Mouse (Mus musculus) mouse trophoblast stem cell (cell line): Measurements from ENCODE around the gene Clasp2.

Experiments
- in situ Hi-C, 2 experiments: fragments of 300-500 bp; cut with MseI, MboI; formaldehyde crosslinking; loops; 2 replicates in 1 of 2; 3 replicates in 1 of 2; pipeline ENCODE4 v1.15.1; 2025

Gene Clasp2

GRCm38 (mm10) chr9:113930534-113931374 is 189.5 kb downstream of the Clasp2 start, which contains the start of gene Ubp1:
Gene Ubp1, plus strand, starts transcription at chr9:113930934.
- in situ Hi-C loops: no loop called here

GRCm38 (mm10) chr9:113931375-113932099 is 190.3 kb downstream of the Clasp2 start:
- in situ Hi-C loops: no loop called here

- in situ Hi-C loops: no loop called here
These were observed 190.8 kb downstream of the Clasp2 start for GRCm38 (mm10) chr9:113932100-113932470.

- in situ Hi-C loops: no loop called here
These were observed 191.2 kb downstream of the Clasp2 start for GRCm38 (mm10) chr9:113932501-113932900.

GRCm38 (mm10) chr9:113935638-113936037 is 194.4 kb downstream of the Clasp2 start:
- in situ Hi-C loops: no loop called here

- in situ Hi-C loops: no loop called here
These were observed 198.0 kb downstream of the Clasp2 start for GRCm38 (mm10) chr9:113939063-113939850.

GRCm38 (mm10) chr9:113941103-113941805 is 200.0 kb downstream of the Clasp2 start:
- in situ Hi-C loops: no loop called here

GRCm38 (mm10) chr9:113943372-113943771 is 202.1 kb downstream of the Clasp2 start:
- in situ Hi-C loops: no loop called here

- in situ Hi-C loops: no loop called here
These were observed 205.9 kb downstream of the Clasp2 start for GRCm38 (mm10) chr9:113947216-113947615.

- in situ Hi-C loops: no loop called here
These were observed 216.5 kb downstream of the Clasp2 start for GRCm38 (mm10) chr9:113957777-113958176.

- in situ Hi-C loops: no loop called here
These were observed 222.4 kb downstream of the Clasp2 start for GRCm38 (mm10) chr9:113963718-113964117.

GRCm38 (mm10) chr9:113964415-113964814 is 223.1 kb downstream of the Clasp2 start:
- in situ Hi-C loops: no loop called here

- in situ Hi-C loops: no loop called here
These were observed 225.6 kb downstream of the Clasp2 start for GRCm38 (mm10) chr9:113966838-113967237.

GRCm38 (mm10) chr9:113968967-113969366 is 227.7 kb downstream of the Clasp2 start:
- in situ Hi-C loops: no loop called here
